Mouse (Mus musculus) stomach, embryonic 16.5 days (tissue): ENCODE measurements around the gene Pom121. TPM values are rescaled to one million over a fixed set of nuclear protein-coding genes. Genes with fewer than 3 reads are reported as not detected.

Experiments used
- ATAC-seq: fragments of 200-750 bp; cut with Nextera tagmentation; 2 replicates; pipeline ENCODE4 v1.8.0; 2017; ENCODE audit warnings: moderate number of reproducible peaks, moderate TSS enrichment; ENCODE audit not compliant: insufficient read depth, low FRiP score
- H3K27ac ChIP-seq: fragments of 300-500 bp; sonication (generic); 2 replicates; pipeline ENCODE4 v1.5.1; 2014; ENCODE audit warnings: low read length
- H3K27me3 ChIP-seq: fragments of 300-500 bp; sonication (generic); 2 replicates; pipeline ENCODE4 v1.6.1; 2014; ENCODE audit warnings: low read length, control low read depth, mixed read lengths; ENCODE audit not compliant: control insufficient read depth, insufficient read depth
- H3K36me3 ChIP-seq: fragments of 300-500 bp; sonication (generic); 2 replicates; pipeline ENCODE4 v1.6.1; 2014; ENCODE audit warnings: low read length; ENCODE audit not compliant: control insufficient read depth, insufficient read depth
- H3K4me1 ChIP-seq: fragments of 300-500 bp; sonication (generic); 2 replicates; pipeline ENCODE4 v1.6.1; 2014; ENCODE audit warnings: low read length, control low read depth, mixed read lengths; ENCODE audit not compliant: control insufficient read depth, insufficient read depth
- H3K4me2 ChIP-seq: fragments of 300-500 bp; sonication (generic); 2 replicates; pipeline ENCODE4 v1.6.1; 2014; ENCODE audit warnings: low read depth, low read length, mixed read lengths
- H3K4me3 ChIP-seq: fragments of 300-500 bp; sonication (generic); replicated peaks from 2 replicates; pipeline ENCODE4 v1.5.1; 2014; ENCODE audit warnings: mild to moderate bottlenecking, low read length
- H3K9ac ChIP-seq: fragments of 300-500 bp; sonication (generic); 2 replicates; pipeline ENCODE4 v1.6.1; 2014; ENCODE audit warnings: low read length
- H3K9me3 ChIP-seq: fragments of 300-500 bp; sonication (generic); replicated peaks from 2 replicates; pipeline ENCODE4 v1.6.1; 2016; ENCODE audit warnings: low read length, control low read depth; ENCODE audit not compliant: control insufficient read depth
- WGBS: fragments of 180-500 bp; shearing (Covaris S2); extraction: QIAGEN DNeasy Blood & Tissue Kit; methylation state at CpG from one replicate; pipeline ENCODE4 v1.1.7; 2014; 5-methylcytosine and 5-hydroxymethylcytosine counted together
- polyA plus RNA-seq: library from polyadenylated mRNA; unstranded; fragments of >200 nt; fragmentation: Nextera tagmentation; extraction: Ambion mirVana; gene quantifications from 2 replicates; pipeline ENCODE4 v1.2.1, GENCODE M21; 2015

Pom121 gene
- polyA plus RNA-seq, 1 experiment from 2014 or later: 8.7 TPM

DNA sequence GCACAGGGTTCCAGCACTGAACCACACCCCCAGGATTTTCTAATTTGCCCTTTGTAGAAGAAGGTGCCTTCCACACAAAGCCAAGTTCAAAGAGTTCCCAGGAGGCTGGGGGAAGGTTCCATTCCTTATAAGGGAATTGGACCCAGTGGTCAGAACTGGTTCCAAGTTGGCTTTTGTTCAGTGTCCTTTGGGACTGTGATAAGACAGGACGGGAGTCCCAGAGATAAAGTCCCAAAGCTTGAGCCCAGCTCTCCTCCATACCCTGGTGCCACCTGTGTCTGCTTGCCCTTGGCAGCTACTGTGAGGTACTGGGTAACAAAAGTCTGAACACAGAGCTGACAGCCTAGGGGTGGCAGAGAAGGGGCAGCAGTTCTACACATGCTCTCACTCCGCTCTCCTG, 34.6 kb downstream of the Pom121 start:
- Histone ChIP-seq H3K9ac (no peak overlapping the region), H3K4me3 (no peak overlapping the region), H3K4me1 (no peaks in the 10 kb centered on the region), H3K9me3 (no peaks in the 10 kb centered on the region), H3K36me3 (no peaks in the 10 kb centered on the region), H3K27me3 (no peaks in the 10 kb centered on the region), H3K27ac (no peak overlapping the region), H3K4me2 (no peak overlapping the region)
- WGBS: 88% methylated on average over 2 of the region's 2 CpGs
- no peak for ATAC-seq

DNA sequence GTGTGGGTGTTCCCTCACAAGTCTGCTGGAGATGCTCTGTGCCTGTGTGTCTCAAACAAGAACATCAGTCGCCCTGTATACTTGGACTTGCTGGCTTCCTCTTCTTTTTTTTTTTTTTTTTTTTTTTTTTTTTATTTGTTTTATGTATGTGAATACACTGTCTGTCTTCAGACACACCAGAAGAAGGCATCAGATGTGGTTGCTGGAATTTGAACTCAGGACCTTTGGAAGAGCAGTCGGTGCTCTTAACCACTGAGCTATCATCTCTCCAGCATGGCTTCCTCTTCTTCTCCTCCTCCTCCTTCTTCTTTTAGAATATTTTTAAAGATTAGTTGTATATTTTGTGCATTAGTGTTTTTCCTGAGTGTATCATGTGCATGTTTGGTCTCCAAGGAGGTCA, 36.8 kb downstream of the Pom121 start:
- no peak for ATAC-seq
- Histone ChIP-seq H3K9ac (no peak overlapping the region), H3K4me2 (no peak overlapping the region), H3K4me3 (no peak overlapping the region), H3K36me3 (no peaks in the 10 kb centered on the region), H3K27ac (no peak overlapping the region), H3K27me3 (peaks cover 9% of the 10 kb centered on the region), H3K4me1 (no peaks in the 10 kb centered on the region), H3K9me3 (no peaks in the 10 kb centered on the region)
- WGBS: 80% methylated on average over 2 of the region's 2 CpGs

DNA sequence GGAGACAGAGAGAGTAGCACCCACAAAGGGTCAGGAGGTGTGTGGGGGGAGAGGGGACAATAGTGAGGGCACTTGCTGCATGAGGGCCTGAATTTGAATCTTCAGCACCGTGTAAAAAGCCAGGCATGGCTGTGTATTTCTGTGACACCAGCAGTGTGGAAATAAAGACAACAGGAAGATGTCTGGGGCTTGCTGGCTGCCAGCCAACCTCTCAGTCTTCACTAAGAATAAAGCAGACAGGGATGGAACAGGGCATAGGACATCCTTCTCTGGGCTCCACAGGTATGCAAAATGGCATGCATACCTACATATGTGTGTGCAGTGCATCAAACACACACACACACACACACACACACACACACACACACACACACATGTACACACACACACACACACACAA, 38.3 kb downstream of the Pom121 start:
- WGBS: 42% methylated on average over 1 of the region's 1 CpGs
- Histone ChIP-seq H3K9ac (no peak overlapping the region), H3K27ac (no peak overlapping the region), H3K27me3 (peaks cover 10% of the 10 kb centered on the region), H3K9me3 (no peaks in the 10 kb centered on the region), H3K4me1 (no peaks in the 10 kb centered on the region), H3K4me2 (no peak overlapping the region), H3K4me3 (no peak overlapping the region), H3K36me3 (no peaks in the 10 kb centered on the region)
- ATAC-seq: no peak

DNA sequence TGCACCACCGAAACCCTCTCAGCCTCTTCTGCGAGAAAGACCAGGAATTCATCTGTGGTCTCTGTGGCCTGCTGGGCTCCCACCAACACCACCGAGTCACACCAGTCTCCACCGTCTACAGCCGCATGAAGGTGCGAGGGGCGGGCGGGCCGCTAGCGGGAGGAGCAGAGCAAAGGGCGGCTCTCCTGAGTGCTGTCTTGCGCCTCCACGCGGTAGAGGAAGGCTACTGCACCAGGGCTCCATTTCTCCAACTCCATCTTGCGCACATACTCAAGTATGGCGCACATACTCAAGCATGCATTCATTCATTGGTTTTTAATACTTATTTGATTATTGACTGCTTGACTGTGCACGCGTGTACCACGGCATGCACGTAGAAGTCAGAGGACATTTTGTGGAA, 40.8 kb downstream of the Pom121 start:
- Histone ChIP-seq H3K4me1 (no peaks in the 10 kb centered on the region), H3K36me3 (no peaks in the 10 kb centered on the region), H3K4me3 (no peak overlapping the region), H3K4me2 (no peak overlapping the region), H3K9me3 (no peaks in the 10 kb centered on the region), H3K27ac (no peak overlapping the region), H3K27me3 (peaks cover 10% of the 10 kb centered on the region), H3K9ac (no peak overlapping the region)
- ATAC-seq: no peak
- 16% methylated on average over 20 of the region's 20 CpGs for WGBS

DNA sequence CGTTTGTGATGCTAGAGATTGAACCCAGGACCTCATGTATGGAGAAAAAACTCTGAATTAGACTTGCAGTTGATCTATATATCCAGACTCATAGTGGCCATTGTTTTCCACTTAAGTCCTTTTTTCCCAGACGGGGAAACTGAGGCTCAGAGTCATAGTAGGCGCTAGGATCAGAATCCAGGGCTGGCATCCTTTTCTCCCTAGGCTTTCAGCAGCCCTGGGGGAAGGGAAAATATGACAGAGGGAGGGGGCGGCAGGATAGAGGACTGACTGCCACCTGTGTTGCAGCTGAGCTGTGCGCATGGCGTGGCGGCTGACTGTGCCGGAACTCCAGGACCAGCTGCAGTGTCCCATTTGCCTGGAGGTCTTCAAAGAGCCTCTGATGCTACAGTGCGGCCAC, 41.4 kb downstream of the Pom121 start, which contains the start of gene Trim50:
Gene Trim50 (plus strand): TSS at position 301 of the 400 bp plus-strand sequence.
- 50% methylated on average over 9 of the region's 9 CpGs for WGBS
- H3K9ac ChIP-seq: no peak within 1 kb of the TSS

DNA sequence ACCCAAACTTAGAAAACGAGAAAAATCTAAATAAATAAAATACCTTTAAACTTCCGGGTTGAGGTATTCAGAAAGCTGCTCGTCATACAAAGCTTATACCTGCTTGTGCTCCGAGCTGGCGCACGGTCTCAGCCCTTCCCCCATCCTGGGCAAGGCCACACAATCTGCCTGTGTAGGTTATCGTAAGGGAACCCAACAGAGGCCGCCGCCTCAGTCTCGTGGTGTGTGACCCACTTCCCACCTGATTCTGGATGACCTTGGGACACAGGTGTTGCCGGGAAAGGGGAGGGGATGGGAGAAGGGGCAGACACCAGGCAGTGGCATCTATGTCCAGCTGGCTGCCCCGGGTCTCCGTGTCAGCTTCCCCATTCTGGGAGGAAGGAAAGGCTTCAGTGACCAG, 42.7 kb downstream of the Pom121 start:
- Histone ChIP-seq H3K27me3 (peaks cover 10% of the 10 kb centered on the region), H3K4me3 (no peak overlapping the region), H3K4me1 (no peaks in the 10 kb centered on the region), H3K4me2 (no peak overlapping the region), H3K9ac (no peak overlapping the region), H3K27ac (no peak overlapping the region), H3K36me3 (no peaks in the 10 kb centered on the region), H3K9me3 (no peaks in the 10 kb centered on the region)
- 0 out of 2 replicates have a peak, but pooled peaks have one; percentile 37 for ATAC-seq
- 68% methylated on average over 13 of the region's 13 CpGs for WGBS

More for the DNA sequence above, 41.4 kb downstream of the Pom121 start, which contains the start of gene Trim50:
- Histone ChIP-seq H3K27me3 (peaks cover 10% of the 10 kb centered on the region), H3K4me3 (no peak within 1 kb of the TSS), H3K4me1 (no peaks in the 10 kb centered on the region), H3K4me2 (no peak within 1 kb of the TSS), H3K9me3 (no peaks in the 10 kb centered on the region), H3K27ac (no peak within 1 kb of the TSS), H3K36me3 (no peaks in the 10 kb centered on the region)
- ATAC-seq: no peak

DNA sequence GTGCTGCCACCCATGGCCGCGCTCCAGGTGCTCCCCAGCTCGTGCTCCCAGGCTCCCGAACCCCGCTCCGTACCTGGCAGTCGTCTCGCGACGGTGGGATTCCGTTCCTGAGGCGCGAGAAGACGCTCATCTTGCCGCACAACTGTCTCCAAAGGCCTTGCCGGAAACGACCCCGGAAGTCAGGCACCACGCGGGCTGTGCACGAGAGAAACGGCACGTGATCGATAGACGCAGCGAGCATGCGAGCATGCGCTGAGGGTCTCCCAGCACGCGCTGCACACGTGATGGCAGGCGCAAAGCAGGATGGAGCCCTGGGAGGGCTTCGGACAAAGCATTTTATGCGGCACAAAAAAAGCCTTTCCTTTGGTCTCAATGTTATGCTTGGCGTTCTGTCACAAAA, 44.5 kb downstream of the Pom121 start, which contains the start of gene Fkbp6:
Gene Fkbp6 (minus strand): TSS at position 183 of the 400 bp plus-strand sequence.
- WGBS: 87% methylated on average over 35 of the region's 35 CpGs
- H3K4me1 ChIP-seq: no peaks in the 10 kb centered on the region
- H3K4me2 ChIP-seq: no peak within 1 kb of the TSS
- H3K9ac ChIP-seq: no peak within 1 kb of the TSS
- no peaks in the 10 kb centered on the region for H3K9me3 ChIP-seq
- no peaks in the 10 kb centered on the region for H3K36me3 ChIP-seq
- no peak within 1 kb of the TSS for H3K27ac ChIP-seq
- H3K27me3 ChIP-seq: peaks cover 10% of the 10 kb centered on the region
- H3K4me3 ChIP-seq: no peak within 1 kb of the TSS
- no peak for ATAC-seq

DNA sequence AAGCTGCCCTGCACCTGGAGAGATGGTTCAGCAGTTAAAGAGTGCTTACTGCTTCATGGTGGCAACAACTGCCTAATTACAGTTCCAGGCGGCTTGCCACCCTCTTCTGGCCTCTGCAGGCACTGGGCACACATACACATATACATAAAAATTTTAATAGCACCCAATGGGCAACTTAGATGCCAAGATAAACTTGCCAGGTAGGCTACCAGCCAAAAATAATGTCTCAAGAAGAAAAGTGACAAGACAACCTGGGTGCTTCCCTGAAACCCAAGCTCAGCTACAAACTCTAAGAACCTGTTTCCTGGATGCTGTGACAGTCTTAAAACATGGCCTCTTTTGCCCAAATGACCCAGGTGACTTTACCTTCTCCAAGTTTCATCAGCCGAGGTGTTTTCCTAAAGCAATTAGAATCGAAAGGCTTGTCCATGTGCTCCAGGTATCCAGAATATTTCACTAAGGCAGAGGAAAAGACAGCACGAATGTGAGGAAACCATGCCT, 46.8 kb downstream of the Pom121 start:
- no peaks in the 10 kb centered on the region for H3K9me3 ChIP-seq
- no peak overlapping the region for H3K9ac ChIP-seq
- H3K4me2 ChIP-seq: no peak overlapping the region
- no peaks in the 10 kb centered on the region for H3K36me3 ChIP-seq
- H3K27ac ChIP-seq: no peak overlapping the region
- no peaks in the 10 kb centered on the region for H3K4me1 ChIP-seq
- H3K4me3 ChIP-seq: no peak overlapping the region
- WGBS: 62% methylated on average over 4 of the region's 4 CpGs
- H3K27me3 ChIP-seq: 0 out of 2 replicates have a peak, but pooled peaks cover under 1% of the 10 kb centered on the region
- no peak for ATAC-seq

DNA sequence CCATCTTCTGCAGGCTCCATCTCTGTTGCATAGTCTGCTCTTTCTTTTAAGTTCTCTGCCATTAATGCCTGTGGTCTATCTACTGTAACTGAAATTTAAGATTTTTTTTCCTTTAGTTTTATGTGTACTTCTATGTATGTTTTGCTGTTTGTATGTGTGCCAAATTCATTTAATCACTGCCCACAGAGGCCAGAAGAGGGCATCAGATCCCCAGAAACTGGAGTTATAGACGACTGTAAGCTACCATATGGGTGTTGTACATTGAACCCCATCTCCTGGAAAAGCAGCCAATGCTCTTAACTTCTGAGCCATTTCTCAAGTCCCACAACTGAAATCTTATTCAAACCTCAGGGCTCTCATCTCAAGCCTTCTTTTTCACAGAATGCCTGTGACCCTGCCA, 47.9 kb downstream of the Pom121 start:
- no peaks in the 10 kb centered on the region for H3K4me1 ChIP-seq
- WGBS: 19% methylated on average over 1 of the region's 1 CpGs
- H3K4me2 ChIP-seq: no peak overlapping the region
- no peak for ATAC-seq
- H3K9me3 ChIP-seq: no peaks in the 10 kb centered on the region
- no peak overlapping the region for H3K9ac ChIP-seq
- H3K27ac ChIP-seq: no peak overlapping the region
- no peaks in the 10 kb centered on the region for H3K36me3 ChIP-seq
- H3K27me3 ChIP-seq: no peaks in the 10 kb centered on the region
- no peak overlapping the region for H3K4me3 ChIP-seq
